Mouse (Mus musculus): ENCODE measurements at regions not wholly inside any gene's neighbourhood (a gene's known extent, or its start where the extent isn't known, plus 50 kb on each side); places are given as distances from the start of the nearest gene placed in this dataset.

GRCm38 (mm10) chr3:132017485-132018261 lies 67.4 kb upstream of the Dkk2 start:
- no peaks in the 10 kb centered on the region for H3K4me1 ChIP-seq (ENCODE audit: control insufficient read depth in 1 of 2, insufficient read depth in 2 of 2)
- H3K9me3 ChIP-seq (replicated peaks; ENCODE audit: low read length): no peaks in the 10 kb centered on the region
- no peaks in the 10 kb centered on the region for H3K79me2 ChIP-seq (replicated peaks; ENCODE audit: control insufficient read depth, extremely low read depth, insufficient read depth, poor library complexity, severe bottlenecking)
- dilution Hi-C loops (cut with MboI; ENCODE audit: extremely low pct_ligation_motif_present, extremely low pct_unique_long_range_greater_than_20kb, low sequenced_read_pairs): no loop called here
- no peak for DNase-seq (ENCODE audit: extremely low read depth)
- in situ Hi-C loops (cut with MboI; ENCODE audit: low pct_ligation_motif_present, low pct_unique_long_range_greater_than_20kb, low sequenced_read_pairs): no loop called here
- H3K27ac ChIP-seq (ENCODE audit: insufficient read depth, low read depth): no peak overlapping the region
- H3K36me3 ChIP-seq (replicated peaks in 1 of 2; ENCODE audit: control insufficient read depth in 1 of 2, insufficient read depth in 1 of 2, low read length in 1 of 2): no peaks in the 10 kb centered on the region
- H3K4me3 ChIP-seq (replicated peaks in 1 of 3; ENCODE audit: low read depth in 2 of 3, low read length in 2 of 3, poor library complexity in 1 of 3): no peak overlapping the region
- TF ChIP-seq ZKSCAN1 (IDR thresholded peaks at IDR 0.05; ENCODE audit: borderline replicate concordance, low read depth, low read length) (no peak), USF1 (IDR thresholded peaks at IDR 0.05; ENCODE audit: low read depth, low read length) (no peak), ZC3H11A (IDR thresholded peaks at IDR 0.05; ENCODE audit: low read depth, low read length) (no peak), CHD1 (IDR thresholded peaks at IDR 0.05; ENCODE audit: low read depth, low read length) (no peak), ZNF384 (IDR thresholded peaks at IDR 0.05; ENCODE audit: low read depth, low read length) (no peak), GABPA (IDR thresholded peaks at IDR 0.05; ENCODE audit: insufficient replicate concordance, low read depth, low read length) (no peak), CHD2 (IDR thresholded peaks at IDR 0.05; ENCODE audit: low read length) (no peak), MXI1 (IDR thresholded peaks at IDR 0.05; ENCODE audit: low read depth, low read length) (no peak), ZMIZ1 (IDR thresholded peaks at IDR 0.05; ENCODE audit: low read depth, low read length) (no peak), BHLHE40 (IDR thresholded peaks at IDR 0.05; ENCODE audit: low read depth, low read length) (no peak), MAFK (IDR thresholded peaks at IDR 0.05; ENCODE audit: insufficient replicate concordance, low read length) (no peak), MEF2A (IDR thresholded peaks at IDR 0.05; ENCODE audit: borderline replicate concordance, low read depth, low read length) (no peak), HCFC1 (IDR thresholded peaks at IDR 0.05; ENCODE audit: low read depth, low read length) (no peak), JUND (conservative IDR thresholded peaks at IDR 0.05; ENCODE audit: low read depth, low read length) (no peak)
- no peak overlapping the region for H3K4me2 ChIP-seq (ENCODE audit: insufficient read depth, low read depth, poor library complexity, severe bottlenecking)
- no peak overlapping the region for H3K9ac ChIP-seq (ENCODE audit: insufficient read depth, low read depth)
- H3K27me3 ChIP-seq (replicated peaks): no peaks in the 10 kb centered on the region

GRCm38 (mm10) chr3:132018505-132018904 lies 66.6 kb upstream of the Dkk2 start:
- Histone ChIP-seq H3K79me2 (replicated peaks; ENCODE audit: control insufficient read depth, extremely low read depth, insufficient read depth, poor library complexity, severe bottlenecking) (no peaks in the 10 kb centered on the region), H3K27me3 (replicated peaks) (no peaks in the 10 kb centered on the region), H3K4me1 (ENCODE audit: control insufficient read depth in 1 of 2, insufficient read depth in 2 of 2) (no peaks in the 10 kb centered on the region), H3K27ac (ENCODE audit: insufficient read depth, low read depth) (no peak overlapping the region), H3K4me3 (replicated peaks in 1 of 3; ENCODE audit: low read depth in 2 of 3, low read length in 2 of 3, poor library complexity in 1 of 3) (no peak overlapping the region), H3K9ac (ENCODE audit: insufficient read depth, low read depth) (no peak overlapping the region), H3K36me3 (replicated peaks in 1 of 2; ENCODE audit: control insufficient read depth in 1 of 2, insufficient read depth in 1 of 2, low read length in 1 of 2) (no peaks in the 10 kb centered on the region), H3K4me2 (ENCODE audit: insufficient read depth, low read depth, poor library complexity, severe bottlenecking) (no peak overlapping the region), H3K9me3 (replicated peaks; ENCODE audit: low read length) (no peaks in the 10 kb centered on the region)
- dilution Hi-C loops (cut with MboI; ENCODE audit: extremely low pct_ligation_motif_present, extremely low pct_unique_long_range_greater_than_20kb, low sequenced_read_pairs) (no loop called here), in situ Hi-C loops (cut with MboI; ENCODE audit: low pct_ligation_motif_present, low pct_unique_long_range_greater_than_20kb, low sequenced_read_pairs) (no loop called here)
- no peak for TF ChIP-seq ETS1 (conservative IDR thresholded peaks at IDR 0.05; ENCODE audit: low read depth, low read length)
- TF ChIP-seq TCF12 (IDR thresholded peaks at IDR 0.05; ENCODE audit: low read depth, low read length): no peak
- no peak for TF ChIP-seq MAFK (IDR thresholded peaks at IDR 0.05; ENCODE audit: insufficient replicate concordance, low read length)
- no peak for TF ChIP-seq SIN3A (IDR thresholded peaks at IDR 0.05; ENCODE audit: low read length)
- no peak for TF ChIP-seq POLR2A (IDR thresholded peaks at IDR 0.05; ENCODE audit: low read depth, low read length)
- DNase-seq (ENCODE audit: extremely low read depth): no peak
